ENCODE assay signal across 7 mouse cellular contexts in genomic region chr8:116978631-116979256, GRCm38 (mm10). TPM values are rescaled to one million over a fixed set of nuclear protein-coding genes. Genes with fewer than 3 reads are reported as not detected.
DNase-seq lines count a peak whose midpoint lies in the region; ATAC-seq lines count a peak whose summit lies in the region.

TSS of gene 1700030J22Rik (minus strand) at chr8:116978959.

- peaks cover 15% of the 10 kb centered on the region for H3K4me1 ChIP-seq in intestine, embryonic 16.5 days (ENCODE audit: control insufficient read depth, insufficient read depth, low read length)
- H3K4me1 ChIP-seq in midbrain, embryonic 11.5 days (ENCODE audit: control insufficient read depth, insufficient read depth, low read length): peaks cover 4% of the 10 kb centered on the region; the same call in 1 of the 2 replicates

- under 1% methylated on average over 46 of the region's 46 CpGs for WGBS in intestine, embryonic 16.5 days
- WGBS in midbrain, embryonic 11.5 days: under 1% methylated on average over 46 of the region's 46 CpGs

- intact Hi-C loops in left cerebral cortex, postnatal 36 days (cut with DNase I): loop anchor here (1.0 kb wide), 1 partner anchor 35 kb away; the partner anchor contains the start of gene Atmin

- no peaks in the 10 kb centered on the region for H3K36me3 ChIP-seq in intestine, embryonic 16.5 days (ENCODE audit: control insufficient read depth, insufficient read depth, low read length)
- no peaks in the 10 kb centered on the region for H3K36me3 ChIP-seq in midbrain, embryonic 11.5 days (ENCODE audit: control insufficient read depth, insufficient read depth, low read length)

- H3K9ac ChIP-seq in intestine, embryonic 16.5 days (ENCODE audit: low read depth, low read length): peak within 1 kb of the TSS; percentile 64
- peak within 1 kb of the TSS; percentile 49; the same call in 1 of the 2 replicates for H3K9ac ChIP-seq in midbrain, embryonic 11.5 days (ENCODE audit: low read length)

- H3K27ac ChIP-seq in intestine, embryonic 16.5 days (ENCODE audit: low read length): no peak within 1 kb of the TSS
- H3K27ac ChIP-seq in midbrain, embryonic 11.5 days (ENCODE audit: low read depth, low read length): no peak within 1 kb of the TSS

- no peaks in the 10 kb centered on the region for H3K27me3 ChIP-seq in intestine, embryonic 16.5 days (replicated peaks; ENCODE audit: control insufficient read depth, insufficient read depth, low read length)
- H3K27me3 ChIP-seq in midbrain, embryonic 11.5 days (ENCODE audit: control insufficient read depth, insufficient read depth, low read length): no peaks in the 10 kb centered on the region

- peak within 1 kb of the TSS; percentile 88 for H3K4me2 ChIP-seq in intestine, embryonic 16.5 days (ENCODE audit: low read depth, low read length)
- peak within 1 kb of the TSS; percentile 59 for H3K4me2 ChIP-seq in midbrain, embryonic 11.5 days

- H3K4me3 ChIP-seq in intestine, embryonic 16.5 days (ENCODE audit: low read length): peak within 1 kb of the TSS; percentile 95
- peak within 1 kb of the TSS; percentile 58 for H3K4me3 ChIP-seq in midbrain, embryonic 11.5 days (ENCODE audit: low read depth, low read length)

- peak; percentile 98 for DNase-seq in adrenal gland, adult 8-10 months
- peak; percentile 99 for DNase-seq in embryo, embryonic 9.5 days (ENCODE audit: extremely low spot score)
- DNase-seq in gastrocnemius, postnatal 4 days (ENCODE audit: low spot score in 2 of 2): peak; percentile 90 to 98
- DNase-seq in left cerebral cortex, postnatal 36 days (ENCODE audit: low spot score in 2 of 2): peak; percentile 98
- DNase-seq in midbrain, embryonic 11.5 days (ENCODE audit: low spot score, missing footprints): peak; percentile 100
- DNase-seq in skeletal muscle tissue, adult 2 months (ENCODE audit: low read depth, low spot score): peak; percentile 97

- H3K9me3 ChIP-seq in intestine, embryonic 16.5 days (ENCODE audit: control insufficient read depth, low read length): no peaks in the 10 kb centered on the region
- H3K9me3 ChIP-seq in midbrain, embryonic 11.5 days (ENCODE audit: control insufficient read depth, low read length): no peaks in the 10 kb centered on the region

- ATAC-seq in intestine, embryonic 16.5 days: peak; percentile 99
- peak; percentile 99 for ATAC-seq in midbrain, embryonic 11.5 days (ENCODE audit: low FRiP score)

RNA-seq across cellular contexts. Expression of gene 1700030J22Rik, which starts in this region (rescaled TPM):
- total RNA-seq in adrenal gland, adult 8-10 months (2022): 1 to 10 TPM; 1.8 to 2.4 (median 2.1) TPM
- total RNA-seq in gastrocnemius, postnatal 4 days (2021): under 1 TPM; 0.18 to 0.34 TPM
- polyA plus RNA-seq in intestine, embryonic 16.5 days (2015; fragmentation: Nextera tagmentation; extraction: Ambion mirVana): 0.76 and 0.80 TPM in 2 replicates
- total RNA-seq in left cerebral cortex, postnatal 36 days (2021): 10 to 100 TPM; 13.5 TPM
- 2.7 and 3.8 TPM in 2 replicates for polyA plus RNA-seq in midbrain, embryonic 11.5 days (2014; fragmentation: Nextera tagmentation; extraction: Ambion mirVana)

Comparison
In these comparisons a context has a peak if more than half of its experiments do, and no peak if none do; other contexts are left out.
1. RNA of gene 1700030J22Rik (total RNA-seq): 13.5 TPM in left cerebral cortex, postnatal 36 days; 1.8 to 2.4 TPM in adrenal gland, adult 8-10 months and 0.18 to 0.34 TPM in gastrocnemius, postnatal 4 days; every median in the first group is over 4 times any median in the second.
2. Peak in DNase-seq in gastrocnemius, postnatal 4 days; RNA of the gene not detected or under 1 TPM.
3. Peak in ATAC-seq, H3K4me3 ChIP-seq, H3K9ac ChIP-seq and H3K4me2 ChIP-seq in intestine, embryonic 16.5 days; RNA of the gene not detected or under 1 TPM.
4. Peak in every context shown above with its lines, with median percentiles within 50 percentile points of each other: DNase-seq.